Mouse (Mus musculus): ENCODE results near the gene Urgcp. TPM values are rescaled to one million over a fixed set of nuclear protein-coding genes. Genes with fewer than 3 reads are reported as not detected.

Gene Urgcp
- polyA plus RNA-seq, 1 experiment from 2014 or later: 24.6 TPM

DNA sequence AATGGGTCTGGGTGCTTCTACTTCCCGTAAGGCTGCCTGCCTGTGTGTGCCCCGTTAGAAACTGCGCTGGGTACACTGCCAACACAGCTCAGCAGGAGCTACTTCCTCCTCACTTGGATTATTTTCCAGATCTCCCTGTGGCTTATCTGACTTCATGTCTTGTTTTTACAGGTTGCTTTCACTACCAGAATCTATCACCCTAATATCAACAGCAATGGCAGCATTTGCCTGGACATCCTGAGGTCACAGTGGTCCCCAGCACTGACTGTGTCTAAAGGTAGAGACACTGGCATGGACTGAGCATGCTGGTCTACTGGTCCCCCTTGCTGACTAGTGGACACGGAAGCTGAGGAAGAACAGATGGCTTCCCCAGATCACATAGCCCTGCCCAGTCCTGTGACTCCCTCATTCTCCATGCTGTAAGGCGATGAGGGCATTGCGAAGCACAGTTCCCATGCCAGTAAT lies 17.9 kb upstream of the Urgcp start:
- Histone ChIP-seq H3K36me3 (no peaks in the 10 kb centered on the region), H3K4me1 (no peaks in the 10 kb centered on the region), H3K27ac (no peak overlapping the region), H3K9me3 (no peaks in the 10 kb centered on the region), H3K4me2 (no peak overlapping the region), H3K27me3 (no peaks in the 10 kb centered on the region), H3K4me3 (no peak overlapping the region), H3K9ac (no peak overlapping the region)
- WGBS: 91% methylated on average over 6 of the region's 6 CpGs
- no peak for ATAC-seq (ENCODE audit: borderline replicate concordance, extremely low read depth, low FRiP score, low TSS enrichment)

DNA sequence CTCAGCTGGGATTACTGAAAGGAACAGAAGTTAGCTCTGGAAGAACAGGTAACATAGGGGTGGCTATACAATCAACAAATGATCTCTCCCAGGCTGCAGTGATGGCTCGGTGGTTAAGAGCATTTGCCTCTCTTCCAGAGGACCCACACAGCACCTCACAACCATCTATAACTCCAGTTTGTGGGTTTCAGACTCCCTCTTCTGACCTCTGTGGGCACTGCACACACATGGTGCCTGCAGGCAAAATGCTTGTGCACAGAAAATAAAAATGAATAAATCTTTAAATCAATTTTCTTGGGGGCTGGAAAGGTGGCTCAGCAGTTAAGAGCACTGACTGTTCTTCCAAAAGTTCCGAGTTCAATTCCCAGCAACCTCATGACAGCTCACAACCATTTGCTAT lies 16.3 kb upstream of the Urgcp start:
- 64% methylated on average over 2 of the region's 2 CpGs for WGBS
- Histone ChIP-seq H3K4me3 (no peak overlapping the region), H3K36me3 (no peaks in the 10 kb centered on the region), H3K9ac (no peak overlapping the region), H3K27ac (no peak overlapping the region), H3K4me1 (no peaks in the 10 kb centered on the region), H3K27me3 (no peaks in the 10 kb centered on the region), H3K4me2 (no peak overlapping the region), H3K9me3 (no peaks in the 10 kb centered on the region)
- ATAC-seq (ENCODE audit: borderline replicate concordance, extremely low read depth, low FRiP score, low TSS enrichment): no peak

DNA sequence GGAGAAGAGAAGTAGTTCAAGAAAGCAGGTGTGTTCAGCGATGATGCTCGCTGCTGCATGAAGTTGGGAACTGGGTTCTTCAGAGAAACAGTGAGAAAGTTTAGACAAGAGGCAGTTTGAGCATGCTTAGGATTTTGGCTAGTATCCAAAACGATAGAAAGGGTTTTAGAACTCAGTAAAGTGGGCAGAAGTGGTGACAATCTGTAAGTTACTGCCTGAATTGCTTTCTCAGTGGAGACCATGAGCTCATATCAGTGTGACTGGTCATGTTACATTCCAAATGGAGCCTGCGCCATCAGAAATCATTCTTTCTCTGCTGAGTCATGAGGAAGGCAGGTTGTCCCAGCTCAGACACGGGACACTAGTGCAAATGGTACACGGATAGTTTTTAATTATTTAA lies 3.8 kb upstream of the Urgcp start:
- H3K36me3 ChIP-seq: peaks cover 11% of the 10 kb centered on the region; the same call in 1 of the 2 replicates
- 71% methylated on average over 6 of the region's 6 CpGs for WGBS
- no peaks in the 10 kb centered on the region for H3K27me3 ChIP-seq
- H3K4me1 ChIP-seq: peaks cover 5% of the 10 kb centered on the region; the same call in 1 of the 2 replicates
- no peaks in the 10 kb centered on the region for H3K9me3 ChIP-seq
- H3K27ac ChIP-seq: no peak overlapping the region
- H3K4me2 ChIP-seq: no peak overlapping the region
- H3K9ac ChIP-seq: no peak overlapping the region
- ATAC-seq (ENCODE audit: borderline replicate concordance, extremely low read depth, low FRiP score, low TSS enrichment): no peak
- H3K4me3 ChIP-seq: no peak overlapping the region

DNA sequence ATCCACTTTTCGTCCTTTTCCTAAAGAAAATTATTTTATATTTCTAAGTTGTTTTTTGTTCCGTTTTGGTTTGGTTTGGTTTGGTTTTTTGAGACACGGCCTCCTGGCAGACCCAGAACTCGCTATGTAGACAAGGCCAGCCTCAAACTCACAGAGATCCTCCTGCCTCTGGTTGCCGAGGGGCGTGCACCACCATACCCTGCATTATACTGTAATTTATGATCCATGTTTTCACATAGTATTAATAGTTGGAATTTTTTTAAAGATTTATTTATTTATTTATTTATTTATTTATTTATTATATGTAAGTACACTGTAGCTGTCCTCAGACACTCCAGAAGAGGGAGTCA lies 432 bp upstream of the Urgcp start:
- WGBS: 12% methylated on average over 6 of the region's 6 CpGs
- no peaks in the 10 kb centered on the region for H3K27me3 ChIP-seq
- H3K4me2 ChIP-seq: peak overlapping the region; percentile 78
- ATAC-seq (ENCODE audit: borderline replicate concordance, extremely low read depth, low FRiP score, low TSS enrichment): 0 out of 2 replicates have a peak, but pooled peaks have one; percentile 36
- H3K4me3 ChIP-seq: peak overlapping the region; percentile 85
- peak overlapping the region; percentile 97; the same call in 1 of the 2 replicates for H3K27ac ChIP-seq
- H3K36me3 ChIP-seq: peaks cover 6% of the 10 kb centered on the region; the same call in 1 of the 2 replicates
- H3K4me1 ChIP-seq: peaks cover 13% of the 10 kb centered on the region
- H3K9me3 ChIP-seq: no peaks in the 10 kb centered on the region
- H3K9ac ChIP-seq: peak overlapping the region; percentile 7; the same call in 1 of the 2 replicates

DNA sequence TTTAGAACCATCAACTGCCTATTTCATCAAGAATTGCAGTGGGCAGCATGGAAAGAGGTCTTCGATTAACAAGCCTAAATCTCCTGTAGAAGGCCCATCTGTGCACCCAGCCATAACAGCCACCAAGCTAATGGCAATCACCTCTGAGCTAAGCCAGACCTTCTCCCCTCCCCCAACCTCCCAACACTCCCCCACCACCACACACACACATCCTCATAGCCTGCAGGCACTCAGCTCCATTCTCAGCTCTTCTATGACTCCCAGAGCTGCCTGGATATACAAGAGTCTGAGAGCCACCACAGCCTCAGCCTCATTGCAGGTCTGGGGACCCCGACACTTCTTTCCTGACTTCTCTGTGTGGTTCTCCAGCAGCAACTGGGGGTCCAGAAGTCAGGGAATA lies 8.4 kb downstream of the Urgcp start:
- H3K9ac ChIP-seq: no peak overlapping the region
- no peaks in the 10 kb centered on the region for H3K27me3 ChIP-seq
- no peak overlapping the region for H3K4me2 ChIP-seq
- no peaks in the 10 kb centered on the region for H3K4me1 ChIP-seq
- no peak for ATAC-seq (ENCODE audit: borderline replicate concordance, extremely low read depth, low FRiP score, low TSS enrichment)
- peaks cover 5% of the 10 kb centered on the region; the same call in 1 of the 2 replicates for H3K36me3 ChIP-seq
- no peak overlapping the region for H3K4me3 ChIP-seq
- no peaks in the 10 kb centered on the region; the same call in 1 of the 2 replicates for H3K9me3 ChIP-seq
- no peak overlapping the region for H3K27ac ChIP-seq
- WGBS: 88% methylated on average over 2 of the region's 2 CpGs

DNA sequence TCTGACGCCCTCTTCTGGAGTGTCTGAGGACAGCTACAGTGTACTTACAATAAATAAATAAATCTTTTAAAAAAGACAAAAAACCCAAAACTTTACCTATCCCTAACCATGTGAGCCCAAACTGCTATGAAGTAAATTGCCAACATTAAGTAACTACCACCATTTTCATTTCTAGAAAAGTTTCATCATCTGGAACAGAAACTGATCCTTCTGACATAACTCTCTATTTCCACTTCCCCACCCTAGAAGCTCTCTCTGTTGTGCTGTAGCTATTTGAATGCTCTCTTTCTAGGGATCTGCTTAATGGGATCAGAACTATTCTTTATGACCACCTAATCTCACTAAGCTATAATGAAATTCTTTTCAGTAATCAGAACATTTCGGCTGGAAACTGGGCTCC lies 17.2 kb downstream of the Urgcp start:
- ATAC-seq (ENCODE audit: borderline replicate concordance, extremely low read depth, low FRiP score, low TSS enrichment): no peak
- Histone ChIP-seq H3K4me3 (no peak overlapping the region), H3K27me3 (no peaks in the 10 kb centered on the region), H3K4me1 (0 out of 2 replicates have a peak, but pooled peaks cover 2% of the 10 kb centered on the region), H3K27ac (no peak overlapping the region), H3K4me2 (no peak overlapping the region), H3K9me3 (no peaks in the 10 kb centered on the region), H3K9ac (no peak overlapping the region), H3K36me3 (no peaks in the 10 kb centered on the region)
- WGBS: 66% methylated on average over 2 of the region's 2 CpGs

DNA sequence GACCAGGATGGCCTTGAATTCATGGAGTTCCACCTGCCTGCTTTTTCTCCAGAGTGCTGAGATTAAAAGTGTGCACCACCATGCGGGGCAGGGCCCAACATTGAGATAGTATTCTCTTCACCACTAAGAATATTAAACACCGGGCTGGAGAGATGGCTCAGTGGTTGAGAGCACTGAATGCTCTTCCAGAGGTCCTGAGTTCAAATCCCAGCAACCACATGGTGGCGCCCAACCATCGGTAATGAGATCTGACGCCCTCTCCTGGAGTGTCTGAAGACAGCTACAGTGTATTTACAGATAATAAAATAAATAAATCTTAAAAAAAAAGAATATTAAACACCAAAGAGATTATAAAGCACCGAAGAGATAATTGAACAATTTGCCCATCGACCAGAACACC lies 20.1 kb downstream of the Urgcp start:
- Histone ChIP-seq H3K4me1 (peaks cover 10% of the 10 kb centered on the region; the same call in 1 of the 2 replicates), H3K9me3 (no peaks in the 10 kb centered on the region), H3K4me3 (no peak overlapping the region), H3K27ac (no peak overlapping the region), H3K36me3 (no peaks in the 10 kb centered on the region), H3K9ac (no peak overlapping the region), H3K4me2 (no peak overlapping the region), H3K27me3 (no peaks in the 10 kb centered on the region)
- ATAC-seq (ENCODE audit: borderline replicate concordance, extremely low read depth, low FRiP score, low TSS enrichment): no peak
- WGBS: 71% methylated on average over 7 of the region's 7 CpGs

DNA sequence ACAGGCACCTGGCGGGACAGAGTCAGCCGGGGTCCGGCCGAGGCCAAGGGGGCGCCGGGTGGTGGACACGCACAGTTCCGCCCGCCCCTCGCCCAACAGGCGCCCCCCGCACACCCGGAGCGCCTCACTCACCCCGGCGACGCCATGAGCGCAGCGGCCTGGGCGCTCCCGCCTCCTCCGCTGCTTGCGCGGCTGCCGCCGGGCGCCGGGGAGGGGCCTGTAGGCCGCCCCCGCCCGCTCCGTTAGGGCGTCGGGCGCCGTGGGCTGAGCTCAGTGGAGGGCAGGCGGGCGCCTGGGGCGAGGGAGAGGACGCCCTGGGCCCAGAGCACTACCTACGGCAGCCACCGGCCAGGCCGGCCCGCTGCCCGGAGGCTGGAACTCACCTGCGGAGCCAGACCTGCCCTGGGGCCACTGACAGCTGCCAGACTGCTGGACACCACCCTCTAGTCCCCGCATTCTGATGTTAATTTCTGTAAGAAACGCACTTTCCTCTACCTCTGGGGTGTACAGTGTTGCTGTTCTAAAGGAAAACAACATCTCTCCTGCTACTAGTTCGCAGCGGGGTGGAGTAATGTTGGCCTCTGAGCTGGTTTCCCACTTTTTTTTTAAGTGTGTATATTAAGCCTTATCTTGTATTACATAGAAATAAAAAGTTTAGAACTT lies 21.1 kb downstream of the Urgcp start:
- peaks cover 10% of the 10 kb centered on the region; the same call in 1 of the 2 replicates for H3K4me1 ChIP-seq
- H3K27me3 ChIP-seq: no peaks in the 10 kb centered on the region
- H3K9me3 ChIP-seq: no peaks in the 10 kb centered on the region
- WGBS: under 1% methylated on average over 38 of the region's 50 CpGs
- H3K4me2 ChIP-seq: peak overlapping the region; percentile 94
- peak; percentile 95 for ATAC-seq (ENCODE audit: borderline replicate concordance, extremely low read depth, low FRiP score, low TSS enrichment)
- no peaks in the 10 kb centered on the region for H3K36me3 ChIP-seq
- peak overlapping the region; percentile 83 for H3K4me3 ChIP-seq
- H3K27ac ChIP-seq: peak overlapping the region; percentile 84
- peak overlapping the region; percentile 83 for H3K9ac ChIP-seq

DNA sequence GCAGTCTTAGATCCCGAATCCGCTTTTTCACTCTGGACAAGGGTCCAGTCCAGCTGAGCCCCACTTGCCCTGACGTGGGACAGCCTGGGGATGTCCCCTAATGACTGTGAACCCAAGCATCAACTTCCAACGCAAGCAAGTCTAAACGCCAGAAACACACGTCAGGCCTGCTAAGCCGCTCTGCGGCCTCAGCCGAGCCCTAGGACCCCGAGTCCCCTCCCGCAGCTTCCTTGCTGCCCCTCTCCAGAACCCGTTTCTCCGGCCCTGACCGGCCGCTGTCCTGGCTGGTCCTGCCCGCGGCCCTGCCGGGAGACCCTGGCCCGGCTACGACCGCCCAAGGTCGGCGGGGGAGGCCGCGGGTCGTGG lies 21.6 kb downstream of the Urgcp start:
- Histone ChIP-seq H3K4me3 (peak overlapping the region; percentile 83), H3K4me1 (peaks cover 10% of the 10 kb centered on the region; the same call in 1 of the 2 replicates), H3K36me3 (no peaks in the 10 kb centered on the region), H3K27me3 (no peaks in the 10 kb centered on the region), H3K9me3 (no peaks in the 10 kb centered on the region), H3K4me2 (peak overlapping the region; percentile 94), H3K27ac (peak overlapping the region; percentile 84), H3K9ac (peak overlapping the region; percentile 83)
- 2% methylated on average over 25 of the region's 26 CpGs for WGBS
- ATAC-seq (ENCODE audit: borderline replicate concordance, extremely low read depth, low FRiP score, low TSS enrichment): peak; percentile 71

DNA sequence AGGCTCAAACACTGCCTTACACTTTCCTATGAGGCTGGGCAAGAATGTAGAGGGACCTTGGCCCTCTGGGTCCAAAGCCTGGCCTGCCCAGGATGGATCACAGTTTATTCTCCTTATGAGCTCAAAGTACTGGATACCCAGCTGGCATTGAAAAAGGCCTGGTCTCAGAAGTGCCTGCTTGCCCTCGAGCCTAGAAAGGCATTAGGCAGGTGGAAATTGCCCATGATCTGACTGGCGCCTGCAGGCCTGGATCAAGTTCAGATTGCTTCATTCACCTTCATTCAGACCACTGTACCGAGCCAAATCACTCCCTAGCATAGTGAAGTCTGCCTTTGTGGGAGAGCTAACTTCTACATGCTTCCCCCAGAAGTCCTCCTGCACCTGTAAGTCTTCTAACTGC lies 22.3 kb downstream of the Urgcp start:
- 63% methylated on average over 3 of the region's 3 CpGs for WGBS
- Histone ChIP-seq H3K4me1 (peaks cover 10% of the 10 kb centered on the region; the same call in 1 of the 2 replicates), H3K4me2 (peak overlapping the region; percentile 94; the same call in 1 of the 2 replicates), H3K9me3 (no peaks in the 10 kb centered on the region), H3K36me3 (no peaks in the 10 kb centered on the region), H3K27ac (no peak overlapping the region), H3K4me3 (0 out of 2 replicates have a peak overlapping the region, but pooled peaks have one; percentile 83), H3K9ac (no peak overlapping the region), H3K27me3 (no peaks in the 10 kb centered on the region)
- ATAC-seq (ENCODE audit: borderline replicate concordance, extremely low read depth, low FRiP score, low TSS enrichment): no peak

DNA sequence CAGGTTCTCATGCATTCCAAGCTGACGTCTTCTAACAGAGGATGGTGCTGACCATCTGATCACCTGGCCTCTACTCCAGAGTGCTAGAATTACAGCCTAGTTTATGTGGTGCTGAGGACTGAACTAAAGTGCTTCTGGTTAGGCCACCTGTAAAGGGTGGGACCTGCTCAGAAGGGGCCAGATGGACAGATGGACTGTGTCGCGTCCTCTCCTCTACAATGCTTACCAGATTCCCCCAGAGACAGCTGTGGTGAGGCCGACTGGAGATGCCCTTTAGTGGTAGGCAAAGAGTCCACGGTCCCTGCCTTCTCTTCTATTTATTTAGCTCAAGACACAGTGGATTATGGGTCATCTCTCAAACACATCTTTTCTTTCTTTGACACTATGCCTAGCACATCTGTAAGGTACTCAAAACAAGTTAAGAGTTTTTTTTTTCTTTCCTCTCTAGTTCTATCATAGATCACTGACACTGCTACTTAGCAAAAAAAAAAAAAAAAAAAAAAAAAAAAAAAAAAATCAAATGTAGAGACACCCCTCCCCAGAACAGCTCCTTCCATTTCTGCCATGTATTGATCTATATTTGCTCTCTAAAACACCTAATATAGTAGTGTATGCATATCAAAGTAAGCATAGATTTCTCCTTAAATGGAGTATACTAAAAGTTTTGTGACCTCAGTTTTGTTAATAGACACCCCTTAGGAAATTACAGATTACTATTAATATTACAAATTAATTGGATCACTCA lies 23.1 kb downstream of the Urgcp start:
- Histone ChIP-seq H3K4me2 (no peak overlapping the region), H3K27ac (no peak overlapping the region)
- ATAC-seq (ENCODE audit: borderline replicate concordance, extremely low read depth, low FRiP score, low TSS enrichment): no peak

DNA sequence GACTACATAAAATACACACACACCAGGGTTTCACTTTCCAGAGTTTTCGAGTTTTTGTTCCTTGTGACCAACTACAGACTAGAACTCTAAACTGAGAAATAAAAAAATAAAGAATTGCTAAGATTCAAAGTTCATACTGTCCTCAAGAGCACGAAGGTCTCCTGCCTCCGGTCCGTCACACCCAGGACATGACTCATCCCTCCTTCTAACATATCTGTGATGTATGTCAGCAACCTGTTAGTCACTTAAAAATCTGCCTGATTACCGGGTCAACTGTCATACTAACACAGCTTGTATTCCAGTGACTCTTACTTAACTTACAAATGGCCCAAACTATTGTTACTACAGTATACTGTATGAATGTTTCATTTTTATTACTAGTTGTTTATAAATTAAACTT lies 25.0 kb downstream of the Urgcp start:
- H3K9me3 ChIP-seq: no peaks in the 10 kb centered on the region
- 87% methylated on average over 5 of the region's 5 CpGs for WGBS
- H3K36me3 ChIP-seq: no peaks in the 10 kb centered on the region
- no peak overlapping the region for H3K27ac ChIP-seq
- H3K4me3 ChIP-seq: no peak overlapping the region
- H3K4me2 ChIP-seq: no peak overlapping the region
- no peak for ATAC-seq (ENCODE audit: borderline replicate concordance, extremely low read depth, low FRiP score, low TSS enrichment)
- H3K27me3 ChIP-seq: no peaks in the 10 kb centered on the region
- peaks cover 19% of the 10 kb centered on the region for H3K4me1 ChIP-seq
- no peak overlapping the region for H3K9ac ChIP-seq

More for the DNA sequence above, 23.1 kb downstream of the Urgcp start:
- H3K36me3 ChIP-seq: no peaks in the 10 kb centered on the region
- H3K27me3 ChIP-seq: no peaks in the 10 kb centered on the region
- H3K9ac ChIP-seq: no peak overlapping the region
- 61% methylated on average over 5 of the region's 5 CpGs for WGBS
- H3K4me1 ChIP-seq: peaks cover 10% of the 10 kb centered on the region; the same call in 1 of the 2 replicates
- no peaks in the 10 kb centered on the region for H3K9me3 ChIP-seq
- H3K4me3 ChIP-seq: no peak overlapping the region

All from lung, embryonic 15.5 days (tissue).